Mouse (Mus musculus) ZHBTc4 (cell line): Measurements from ENCODE around the gene Rnf169.
A peak's percentile ranks its signal among the peaks of the same experiment; 100 is the strongest.

Source experiments
- DNase-seq: peaks from one replicate; pipeline ENCODE4 v3.0.0-alpha.2; 2011; ENCODE audit warnings: low read depth, low spot score

Gene Rnf169

GRCm38 (mm10) chr7:99980132-99980591, at the start of gene Rnf169:
Gene Rnf169 (minus strand): TSS chr7:99980448.
- DNase-seq: peak; percentile 94

GRCm38 (mm10) chr7:100029307-100029706, 49.1 kb upstream of the Rnf169 start:
- peak; percentile 74 for DNase-seq

GRCm38 (mm10) chr7:100027353-100027752, 47.1 kb upstream of the Rnf169 start:
- DNase-seq: no peak

- no peak for DNase-seq
Measured at GRCm38 (mm10) chr7:100017056-100017455, 36.8 kb upstream of the Rnf169 start.

- peak; percentile 55 for DNase-seq
Measured at GRCm38 (mm10) chr7:100014123-100014600, 33.9 kb upstream of the Rnf169 start.

GRCm38 (mm10) chr7:100012515-100012914, 32.3 kb upstream of the Rnf169 start:
- no peak for DNase-seq

GRCm38 (mm10) chr7:100012085-100012484, 31.8 kb upstream of the Rnf169 start:
- no peak for DNase-seq

GRCm38 (mm10) chr7:100010711-100011110, 30.5 kb upstream of the Rnf169 start:
- DNase-seq: no peak

- peak; percentile 87 for DNase-seq
Measured at GRCm38 (mm10) chr7:100009640-100010039, 29.4 kb upstream of the Rnf169 start.

GRCm38 (mm10) chr7:100008765-100009164, 28.5 kb upstream of the Rnf169 start:
- DNase-seq: no peak

GRCm38 (mm10) chr7:100006411-100006810, 26.2 kb upstream of the Rnf169 start:
- DNase-seq: no peak

GRCm38 (mm10) chr7:100005790-100006189, 25.5 kb upstream of the Rnf169 start, which contains the start of gene Chrdl2:
Gene Chrdl2 (plus strand): TSS chr7:100006172.
- DNase-seq: peak; percentile 70

- peak; percentile 57 for DNase-seq
Measured at GRCm38 (mm10) chr7:100003781-100004180, 23.5 kb upstream of the Rnf169 start.

- no peak for DNase-seq
Measured at GRCm38 (mm10) chr7:99998668-99999067, 18.4 kb upstream of the Rnf169 start.

GRCm38 (mm10) chr7:99995186-99995585, 14.9 kb upstream of the Rnf169 start:
- no peak for DNase-seq

- DNase-seq: no peak
Measured at GRCm38 (mm10) chr7:99993159-99993558, 12.9 kb upstream of the Rnf169 start.

GRCm38 (mm10) chr7:99990990-99991707, 10.9 kb upstream of the Rnf169 start:
- DNase-seq: no peak

GRCm38 (mm10) chr7:99989844-99990760, 9.9 kb upstream of the Rnf169 start:
- peak; percentile 93 for DNase-seq

- DNase-seq: peak; percentile 83
Measured at GRCm38 (mm10) chr7:99988725-99989124, 8.5 kb upstream of the Rnf169 start.

- DNase-seq: no peak
Measured at GRCm38 (mm10) chr7:99982256-99983242, 2.3 kb upstream of the Rnf169 start.

- DNase-seq: peak; percentile 84
Measured at GRCm38 (mm10) chr7:99981311-99981710, 1.1 kb upstream of the Rnf169 start.
